Mouse (Mus musculus): Measurements from ENCODE around the gene Szt2. TPM values are rescaled to one million over a fixed set of nuclear protein-coding genes. Genes with fewer than 3 reads are reported as not detected.

Szt2 gene
- total and polyA plus RNA-seq, 2 experiments from 2014 or later, result 2.0 to 23.5 TPM

GRCm38 (mm10) chr4:118316662-118317061 lies 92.4 kb downstream of the Szt2 start:
- Histone ChIP-seq H3K27ac (ENCODE audit: low read depth) (no peak overlapping the region), H3K4me3 (ENCODE audit: low read depth, low read length) (no peak overlapping the region), H3K4me1 (ENCODE audit: control insufficient read depth, insufficient read depth) (peaks cover 7% of the 10 kb centered on the region; the same call in 1 of the 2 replicates), H3K4me2 (ENCODE audit: low read depth, low read length) (no peak overlapping the region), H3K36me3 (replicated peaks; ENCODE audit: control insufficient read depth, insufficient read depth, low read length) (no peaks in the 10 kb centered on the region), H3K9me3 (replicated peaks; ENCODE audit: control insufficient read depth, low read length) (no peaks in the 10 kb centered on the region), H3K27me3 (ENCODE audit: control insufficient read depth, insufficient read depth, low read length) (0 out of 2 replicates have a peak, but pooled peaks cover 3% of the 10 kb centered on the region), H3K9ac (replicated peaks; ENCODE audit: low read depth, low read length) (no peak overlapping the region)
- no peak for ATAC-seq (ENCODE audit: insufficient read depth, low read depth)
- 85% methylated on average over 4 of the region's 4 CpGs for WGBS
- TF ChIP-seq CTCF (IDR thresholded peaks at IDR 0.05; ENCODE audit: low read depth), result no peak
- TF ChIP-seq EP300 (IDR thresholded peaks at IDR 0.05; ENCODE audit: low read depth), result no peak
- no peak for DNase-seq (ENCODE audit: low spot score)

GRCm38 (mm10) chr4:118315286-118315685 lies 93.8 kb downstream of the Szt2 start:
- DNase-seq (ENCODE audit: low spot score), result no peak
- ATAC-seq (ENCODE audit: insufficient read depth, low read depth), result no peak
- no peaks in the 10 kb centered on the region for H3K36me3 ChIP-seq (replicated peaks; ENCODE audit: control insufficient read depth, insufficient read depth, low read length)
- H3K4me2 ChIP-seq (ENCODE audit: low read depth, low read length), result no peak overlapping the region
- peaks cover 7% of the 10 kb centered on the region; the same call in 1 of the 2 replicates for H3K4me1 ChIP-seq (ENCODE audit: control insufficient read depth, insufficient read depth)
- no peak overlapping the region for H3K9ac ChIP-seq (replicated peaks; ENCODE audit: low read depth, low read length)
- H3K9me3 ChIP-seq (replicated peaks; ENCODE audit: control insufficient read depth, low read length), result no peaks in the 10 kb centered on the region
- WGBS, result 22% methylated on average over 8 of the region's 8 CpGs
- H3K4me3 ChIP-seq (ENCODE audit: low read depth, low read length), result no peak overlapping the region
- TF ChIP-seq CTCF (IDR thresholded peaks at IDR 0.05; ENCODE audit: low read depth) (no peak), EP300 (IDR thresholded peaks at IDR 0.05; ENCODE audit: low read depth) (no peak)
- H3K27me3 ChIP-seq (ENCODE audit: control insufficient read depth, insufficient read depth, low read length), result 0 out of 2 replicates have a peak, but pooled peaks cover 3% of the 10 kb centered on the region
- H3K27ac ChIP-seq (ENCODE audit: low read depth), result no peak overlapping the region

Other genes with a start within 250 kb of the Szt2 start
- 30.0 and 45.5 TPM in 2 replicates for gene Kdm4a, start 229.2 kb downstream of the Szt2 start, total RNA-seq (2014; rRNA removed; ENCODE audit: low replicate concordance)
- 15.3 and 17.8 TPM in 2 replicates for gene Kdm4a, start 229.2 kb downstream of the Szt2 start, polyA plus RNA-seq (2015; fragmentation: Nextera tagmentation; extraction: Ambion mirVana)
- gene Ptprf, start 117.9 kb downstream of the Szt2 start, total RNA-seq (2014; rRNA removed; ENCODE audit: low replicate concordance), result 33.7 and 40.8 TPM in 2 replicates
- 5.2 and 5.9 TPM in 2 replicates for gene Ptprf, start 117.9 kb downstream of the Szt2 start, polyA plus RNA-seq (2015; fragmentation: Nextera tagmentation; extraction: Ambion mirVana)
- 17.3 and 40.2 TPM in 2 replicates for gene Med8, start 64 bp upstream of the Szt2 start, total RNA-seq (2014; rRNA removed; ENCODE audit: low replicate concordance)
- gene Med8, start 64 bp upstream of the Szt2 start, polyA plus RNA-seq (2015; fragmentation: Nextera tagmentation; extraction: Ambion mirVana), result 56.2 and 58.8 TPM in 2 replicates
- gene Elovl1, start 18.8 kb upstream of the Szt2 start, total RNA-seq (2014; rRNA removed; ENCODE audit: low replicate concordance), result 44.4 and 74.3 TPM in 2 replicates
- gene Elovl1, start 18.8 kb upstream of the Szt2 start, polyA plus RNA-seq (2015; fragmentation: Nextera tagmentation; extraction: Ambion mirVana), result 49.8 and 49.9 TPM in 2 replicates
- gene Cdc20, start 28.1 kb upstream of the Szt2 start, total RNA-seq (2014; rRNA removed; ENCODE audit: low replicate concordance), result 78.4 and 155 TPM in 2 replicates
- gene Cdc20, start 28.1 kb upstream of the Szt2 start, polyA plus RNA-seq (2015; fragmentation: Nextera tagmentation; extraction: Ambion mirVana), result 57.5 and 57.8 TPM in 2 replicates
- gene Mpl, start 48.2 kb upstream of the Szt2 start, total RNA-seq (2014; rRNA removed; ENCODE audit: low replicate concordance), result 1.5 and 2.2 TPM in 2 replicates
- 0.41 and 0.51 TPM in 2 replicates for gene Mpl, start 48.2 kb upstream of the Szt2 start, polyA plus RNA-seq (2015; fragmentation: Nextera tagmentation; extraction: Ambion mirVana)
- gene Tie1, start 80.8 kb upstream of the Szt2 start, total RNA-seq (2014; rRNA removed; ENCODE audit: low replicate concordance), result 116 and 120 TPM in 2 replicates
- 43.4 and 48.0 TPM in 2 replicates for gene Tie1, start 80.8 kb upstream of the Szt2 start, polyA plus RNA-seq (2015; fragmentation: Nextera tagmentation; extraction: Ambion mirVana)
- not detected in 2 replicates for gene 2610528J11Rik, start 117.7 kb upstream of the Szt2 start, total RNA-seq (2014; rRNA removed; ENCODE audit: low replicate concordance)
- gene 2610528J11Rik, start 117.7 kb upstream of the Szt2 start, polyA plus RNA-seq (2015; fragmentation: Nextera tagmentation; extraction: Ambion mirVana), result 0.12 TPM in 1 of 2 replicates, not detected in the other
- gene Tmem125, start 134.8 kb upstream of the Szt2 start, total RNA-seq (2014; rRNA removed; ENCODE audit: low replicate concordance), result 1.5 and 7.3 TPM in 2 replicates
- 0.26 and 0.27 TPM in 2 replicates for gene Tmem125, start 134.8 kb upstream of the Szt2 start, polyA plus RNA-seq (2015; fragmentation: Nextera tagmentation; extraction: Ambion mirVana)
- gene Cfap57, start 211.5 kb upstream of the Szt2 start, total RNA-seq (2014; rRNA removed; ENCODE audit: low replicate concordance), result 0.12 TPM in 1 of 2 replicates, not detected in the other
- 0.07 and 0.11 TPM in 2 replicates for gene Cfap57, start 211.5 kb upstream of the Szt2 start, polyA plus RNA-seq (2015; fragmentation: Nextera tagmentation; extraction: Ambion mirVana)
- gene Ebna1bp2, start 211.5 kb upstream of the Szt2 start, total RNA-seq (2014; rRNA removed; ENCODE audit: low replicate concordance), result 5.9 and 49.2 TPM in 2 replicates
- gene Ebna1bp2, start 211.5 kb upstream of the Szt2 start, polyA plus RNA-seq (2015; fragmentation: Nextera tagmentation; extraction: Ambion mirVana), result 64.4 and 68.9 TPM in 2 replicates
- gene Olfr62, start 249.7 kb upstream of the Szt2 start, total RNA-seq (2014; rRNA removed; ENCODE audit: low replicate concordance), result not detected in 2 replicates
- gene Olfr62, start 249.7 kb upstream of the Szt2 start, polyA plus RNA-seq (2015; fragmentation: Nextera tagmentation; extraction: Ambion mirVana), result not detected in 2 replicates